Comparison of ENCODE assay signal across 20 mouse cellular contexts in genomic region chr2:4344411-4344810, GRCm38 (mm10).
"Had no signal": no experiment of that assay in that cellular context is flagged by ENCODE, and none has a peak within 500 bp of the region (broad histone marks: within the 10 kb centered on the region; RNA-seq: fewer than 3 reads in every experiment).

No protein-coding gene starts in this region.

- ATAC-seq: lung, postnatal 0 days; midbrain, embryonic 16.5 days had no signal

- H3K4me2 ChIP-seq: lung, embryonic 15.5 days; midbrain, embryonic 12.5 days; neural tube, embryonic 13.5 days; neural tube, embryonic 15.5 days had no signal

- DNase-seq: lung, adult 2 months; lung, postnatal 14 days; lung, postnatal 4 days; midbrain, embryonic 14.5 days; retina, postnatal 1 day; right cerebral cortex, adult 18-20 months; right cerebral cortex, postnatal 25 days; right cerebral cortex, postnatal 4 days; spleen, adult 18-20 months; thymus, adult 18-20 months; thymus, postnatal 14 days; thymus, postnatal 36 days had no signal

- H3K4me3 ChIP-seq: lung, embryonic 15.5 days; midbrain, embryonic 10.5 days; midbrain, embryonic 12.5 days; myocyte; neural tube, embryonic 13.5 days; neural tube, embryonic 15.5 days had no signal

- H3K36me3 ChIP-seq: lung, embryonic 15.5 days; midbrain, embryonic 10.5 days; midbrain, embryonic 12.5 days; neural tube, embryonic 13.5 days; neural tube, embryonic 15.5 days had no signal

- H3K9ac ChIP-seq: lung, embryonic 15.5 days; midbrain, embryonic 12.5 days; neural tube, embryonic 13.5 days; neural tube, embryonic 15.5 days had no signal

- H3K27ac ChIP-seq: lung, embryonic 15.5 days; midbrain, embryonic 10.5 days; midbrain, embryonic 12.5 days; neural tube, embryonic 13.5 days; neural tube, embryonic 15.5 days had no signal

- H3K27me3 ChIP-seq: lung, embryonic 15.5 days; midbrain, embryonic 12.5 days; neural tube, embryonic 13.5 days; neural tube, embryonic 15.5 days had no signal

- H3K9me3 ChIP-seq: lung, embryonic 15.5 days; neural tube, embryonic 13.5 days; neural tube, embryonic 15.5 days had no signal
